ENCODE assay signal across 4 mouse cellular contexts in genomic region chr8:19762860-19763592, GRCm38 (mm10). TPM values are rescaled to one million over a fixed set of nuclear protein-coding genes. Genes with fewer than 3 reads are reported as not detected.
"Had no signal": no experiment of that assay in that cellular context is flagged by ENCODE, and none has a peak within 500 bp of the region (broad histone marks: within the 10 kb centered on the region; RNA-seq: fewer than 3 reads in every experiment).

No protein-coding gene starts in this region.

RNA-seq across cellular contexts. Expression of gene 4930467E23Rik, which starts 33.6 kb away (rescaled TPM):
- total RNA-seq: gastrocnemius, postnatal 36 days; hematopoietic stem cell, adult 5-6 weeks; hindbrain, postnatal 0 days; layer of hippocampus, postnatal 10 days had no signal
